Mouse (Mus musculus): ENCODE results near the gene B4galnt1.

DNA sequence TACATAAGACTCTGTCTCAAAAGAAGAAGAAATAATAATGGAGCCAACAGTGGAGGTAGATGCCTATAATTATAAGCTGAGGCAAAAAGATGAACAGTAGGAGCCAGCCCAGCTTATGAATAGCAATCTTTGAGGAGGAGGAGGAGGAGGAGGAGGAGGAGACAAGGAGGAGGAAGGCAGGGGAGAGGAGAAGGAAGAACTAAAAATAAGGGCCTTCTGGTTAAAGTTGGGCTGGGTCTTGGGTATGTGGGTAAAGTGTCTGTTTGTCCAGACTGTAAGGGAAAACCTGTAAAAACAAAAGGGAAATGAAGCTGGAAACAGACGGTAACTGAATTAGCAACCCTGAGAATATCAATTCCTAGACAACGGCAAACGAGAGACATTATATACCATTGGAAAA, 43.0 kb upstream of the B4galnt1 start:
- TF ChIP-seq GATA1 (IDR thresholded peaks at IDR 0.05; ENCODE audit: borderline replicate concordance, low read length) (no peak), FLI1 (IDR thresholded peaks at IDR 0.05; ENCODE audit: low read length) (no peak)
